Mouse (Mus musculus) kidney, adult 2 months (tissue): ENCODE results near the gene B3galnt2.

Source experiments
- CTCF ChIP-seq: fragments of 200-500 bp; conservative IDR thresholded peaks from 2 replicates; pipeline ENCODE4 v1.5.1; 2011; ENCODE audit warnings: low read depth, mild to moderate bottlenecking, control low read depth, low read length, moderate library complexity, mixed read lengths; ENCODE audit not compliant: insufficient read depth, insufficient read length
- POLR2A ChIP-seq: fragments of 200-500 bp; IDR thresholded peaks from one replicate; pipeline ENCODE4 v1.6.1; 2011; ENCODE audit warnings: low read depth, low read length, control low read depth

GRCm38 (mm10) chr13:13911341-13911740 lies 42.9 kb upstream of the B3galnt2 start:
- TF ChIP-seq CTCF = no peak
- no peak for TF ChIP-seq POLR2A
